Mouse (Mus musculus): ENCODE measurements around the gene Tssk4.

The Tssk4 gene

GRCm38 (mm10) chr14:55649884-55650283, at the start of gene Tssk4:
Tssk4 (plus strand) TSS chr14:55650184.
- DNase-seq: no peak

- DNase-seq: no peak
Measured at GRCm38 (mm10) chr14:55603271-55603632, 46.7 kb upstream of the Tssk4 start, which contains the start of gene Irf9. Irf9 (plus strand) TSS chr14:55603571.

DNA sequence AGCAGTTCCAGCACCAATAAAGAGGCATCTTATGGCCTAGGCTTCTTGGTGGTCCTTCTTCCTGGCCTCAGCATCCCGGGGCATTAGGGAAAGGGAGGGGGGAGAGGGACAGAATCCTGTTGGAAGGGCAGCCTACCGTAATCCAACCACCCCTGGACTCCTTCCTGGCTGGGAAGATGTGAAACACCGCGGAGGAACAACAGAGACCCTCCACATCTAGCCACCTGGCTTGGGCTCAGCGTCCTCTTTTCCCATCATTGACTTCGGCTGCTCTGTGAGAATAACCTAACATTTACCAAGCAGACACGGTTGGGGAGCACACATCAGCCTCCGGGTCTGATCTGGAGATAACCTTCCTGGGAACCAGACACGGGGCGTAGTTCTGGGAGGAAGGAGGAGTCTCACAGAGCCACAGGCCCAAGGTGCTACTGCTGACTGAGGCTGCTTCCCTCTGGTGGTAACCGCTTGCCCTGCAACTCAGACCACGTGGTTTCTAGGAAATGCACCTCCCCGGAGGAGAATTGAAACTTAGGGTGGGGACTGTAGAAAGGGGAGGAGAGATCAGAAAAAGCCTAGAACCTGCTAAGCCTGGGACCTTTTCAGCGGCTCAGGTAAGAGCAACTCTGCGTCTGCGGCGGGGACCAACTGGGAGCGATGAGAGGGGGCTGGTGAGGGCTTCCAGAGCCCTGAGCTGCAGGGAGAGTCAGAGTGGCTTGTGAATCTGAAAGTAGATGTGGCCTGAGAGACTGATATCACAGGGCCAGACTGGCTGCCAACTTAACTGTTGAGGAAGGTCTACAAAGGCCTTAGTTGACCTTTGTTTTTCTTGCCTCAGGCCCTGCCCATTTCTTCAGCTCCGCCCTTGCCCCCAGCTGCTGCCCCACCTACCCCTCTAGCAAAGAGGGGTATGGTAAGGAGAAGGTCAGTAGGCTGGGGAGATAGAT, 46.1 kb upstream of the Tssk4 start:
- DNase-seq: peak; percentile 96 to 97

DNA sequence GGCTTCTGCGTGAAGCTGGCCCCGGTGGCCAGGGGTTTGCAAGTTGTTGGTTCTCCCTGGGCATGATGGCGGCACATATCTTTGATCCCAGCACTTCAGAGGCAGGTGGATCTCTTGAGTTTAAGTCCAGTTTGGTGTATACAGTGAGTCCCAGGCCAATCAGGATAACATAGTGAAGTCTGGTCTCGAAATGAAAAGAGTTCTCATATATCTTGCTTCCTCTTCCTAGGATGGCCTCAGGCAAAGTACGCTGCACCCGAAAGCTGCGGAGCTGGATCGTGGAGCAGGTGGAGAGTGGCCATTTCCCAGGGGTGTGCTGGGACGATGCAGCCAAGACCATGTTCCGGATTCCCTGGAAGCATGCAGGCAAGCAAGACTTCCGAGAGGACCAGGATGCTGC, 45.2 kb upstream of the Tssk4 start:
- DNase-seq: no peak

DNA sequence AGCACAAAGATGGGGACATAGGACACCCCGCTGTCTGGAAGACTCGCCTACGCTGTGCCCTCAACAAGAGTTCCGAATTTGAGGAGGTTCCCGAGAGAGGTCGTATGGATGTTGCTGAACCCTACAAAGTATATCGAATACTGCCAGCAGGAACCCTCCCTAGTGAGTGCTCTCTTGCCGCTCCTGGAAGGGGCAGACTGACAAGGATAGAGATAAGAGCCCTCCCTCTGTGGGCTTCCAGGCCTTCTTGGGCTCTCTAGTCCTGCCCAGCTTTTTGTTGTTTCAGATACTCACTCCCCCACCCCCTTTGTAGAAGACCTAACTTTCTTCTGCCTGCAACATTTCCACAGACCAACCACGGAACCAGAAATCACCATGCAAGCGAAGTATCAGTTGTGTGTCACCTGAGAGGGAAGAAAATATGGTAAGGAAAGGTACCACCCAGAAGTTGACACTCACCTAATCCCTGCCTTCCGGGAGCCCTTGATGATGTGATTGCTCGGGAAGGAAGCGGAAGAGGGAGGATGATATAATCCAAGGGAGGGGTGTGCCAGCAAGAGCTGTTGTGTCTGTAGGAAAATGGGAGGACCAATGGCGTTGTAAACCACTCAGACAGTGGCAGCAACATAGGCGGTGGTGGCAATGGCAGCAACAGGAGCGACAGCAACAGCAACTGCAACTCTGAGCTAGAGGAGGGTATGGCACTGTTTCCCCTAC, 44.1 kb upstream of the Tssk4 start:
- no peak for DNase-seq

GRCm38 (mm10) chr14:55608339-55608738, 41.6 kb upstream of the Tssk4 start:
- DNase-seq: no peak

- peak; percentile 19 to 29 for DNase-seq
Measured at GRCm38 (mm10) chr14:55613346-55613745, 36.6 kb upstream of the Tssk4 start.

DNA sequence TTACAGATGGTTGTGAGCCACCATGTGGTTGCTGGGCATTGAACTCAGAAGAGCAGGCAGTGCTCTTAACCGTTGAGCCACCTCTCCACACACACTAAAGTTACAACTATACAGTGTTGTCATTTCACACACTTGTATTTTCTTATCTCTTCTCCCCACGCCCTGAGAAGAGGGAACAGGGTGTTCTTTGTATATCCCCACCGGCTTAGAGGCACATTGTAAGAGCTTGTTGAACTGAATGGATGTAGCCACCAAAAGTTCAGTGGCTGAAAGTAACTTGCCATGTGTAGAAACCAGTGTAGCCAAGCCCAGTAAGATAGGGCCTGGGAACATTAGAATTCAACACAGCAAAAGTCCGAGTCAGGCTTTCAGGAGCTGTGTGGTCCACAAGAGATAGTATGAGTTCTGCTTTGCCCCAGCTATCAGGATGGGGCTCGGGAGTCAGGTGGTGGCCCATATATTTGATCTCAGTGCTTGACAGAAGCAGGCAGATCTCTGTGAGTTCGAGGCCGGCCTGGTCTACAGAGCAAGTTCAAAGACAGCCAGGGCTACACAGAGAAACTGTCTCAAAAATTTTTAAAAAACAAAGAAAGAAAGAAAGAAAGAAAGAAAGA, 35.3 kb upstream of the Tssk4 start:
- no peak for DNase-seq

DNA sequence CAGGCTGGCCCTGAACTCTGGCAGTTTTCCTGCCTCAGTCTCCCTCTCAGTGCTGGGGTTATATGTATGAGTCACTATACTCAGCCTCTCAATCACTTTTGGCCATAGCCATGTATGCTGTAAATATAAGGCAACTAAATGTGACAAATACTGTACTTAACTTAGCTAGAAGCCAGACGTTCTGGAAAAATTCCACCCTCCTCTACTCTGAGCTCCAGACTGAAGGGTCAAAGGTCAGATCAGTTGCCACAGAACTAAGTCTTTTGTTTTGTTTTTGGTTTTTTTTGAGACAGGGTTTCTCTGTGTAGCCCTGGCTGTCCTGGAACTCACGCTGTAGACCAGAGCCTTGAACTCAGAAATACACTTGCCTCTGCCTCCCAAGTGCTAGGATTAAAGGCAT, 34.1 kb upstream of the Tssk4 start:
- DNase-seq: no peak

DNA sequence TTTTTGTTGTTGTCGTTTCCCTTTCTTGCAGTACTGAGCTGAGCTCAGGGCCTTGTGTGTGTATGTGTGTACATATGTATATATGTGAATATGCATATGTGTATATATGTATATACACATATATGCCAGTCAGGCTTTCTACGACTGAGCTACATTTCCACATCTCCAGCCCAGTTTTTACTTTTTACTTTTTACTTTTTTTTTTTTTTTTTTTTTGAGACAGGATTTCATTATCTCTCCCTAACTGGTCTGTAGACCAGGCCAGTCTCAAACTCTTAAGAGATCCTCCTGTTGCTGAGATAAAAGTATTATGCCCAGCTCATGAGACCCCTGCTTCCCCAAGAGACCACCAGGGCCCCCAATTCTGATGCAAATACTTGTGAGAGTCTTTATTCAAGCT, 33.1 kb upstream of the Tssk4 start:
- DNase-seq: no peak

DNA sequence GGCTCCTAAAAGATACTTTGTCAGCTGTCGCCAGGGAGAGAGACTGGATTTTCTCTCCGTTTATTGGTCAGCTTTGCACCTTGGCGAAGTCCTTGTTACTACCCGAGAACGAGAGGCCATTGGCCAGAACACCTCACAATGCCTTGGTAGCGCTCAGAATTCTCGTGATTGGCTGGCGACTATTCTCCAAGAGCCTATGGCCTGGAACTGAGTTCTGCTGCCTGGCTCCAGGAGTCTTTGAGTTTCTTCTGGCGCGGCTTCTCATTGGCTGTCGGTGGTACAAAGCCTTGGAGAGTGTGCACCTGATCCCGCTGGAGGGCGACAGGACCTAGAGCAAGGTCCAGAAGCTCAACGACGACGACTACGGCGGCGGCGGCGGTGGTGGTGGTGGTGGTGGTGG, 32.2 kb upstream of the Tssk4 start, which contains the start of gene Rec8:
Gene Rec8 (plus strand): TSS at position 216 of the 400 bp plus-strand sequence.
- DNase-seq: peak; percentile 51 to 64

DNA sequence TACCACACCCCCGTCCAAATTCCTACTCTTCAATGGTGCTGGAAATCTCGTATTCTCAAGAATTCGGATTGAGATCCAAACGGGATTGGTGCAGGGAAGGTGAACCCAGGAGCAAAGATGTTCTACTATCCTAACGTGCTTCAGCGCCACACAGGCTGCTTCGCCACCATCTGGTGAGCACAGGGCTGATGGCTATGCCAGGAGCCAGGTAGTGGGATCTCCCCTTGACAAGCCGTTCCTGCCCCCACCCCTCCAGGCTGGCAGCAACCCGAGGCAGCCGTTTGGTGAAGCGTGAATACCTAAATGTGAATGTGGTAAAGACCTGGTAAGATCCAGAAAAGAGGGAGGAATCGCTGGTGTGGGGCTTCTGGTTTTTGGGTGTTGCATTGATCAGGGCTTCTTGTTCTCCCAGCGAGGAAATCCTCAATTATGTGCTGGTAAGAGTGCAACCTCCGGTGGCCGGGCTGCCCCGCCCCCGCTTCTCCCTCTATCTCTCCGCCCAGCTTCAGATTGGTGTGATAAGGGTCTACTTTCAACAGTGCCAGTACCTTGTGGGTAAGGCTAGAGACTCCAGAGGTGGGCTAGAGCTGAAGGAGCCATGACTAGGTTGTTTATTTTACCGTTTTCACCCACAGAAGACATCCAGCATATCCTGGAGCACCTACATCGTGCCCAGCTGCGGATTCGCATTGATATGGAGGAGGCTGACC, 31.3 kb upstream of the Tssk4 start:
- no peak for DNase-seq

DNA sequence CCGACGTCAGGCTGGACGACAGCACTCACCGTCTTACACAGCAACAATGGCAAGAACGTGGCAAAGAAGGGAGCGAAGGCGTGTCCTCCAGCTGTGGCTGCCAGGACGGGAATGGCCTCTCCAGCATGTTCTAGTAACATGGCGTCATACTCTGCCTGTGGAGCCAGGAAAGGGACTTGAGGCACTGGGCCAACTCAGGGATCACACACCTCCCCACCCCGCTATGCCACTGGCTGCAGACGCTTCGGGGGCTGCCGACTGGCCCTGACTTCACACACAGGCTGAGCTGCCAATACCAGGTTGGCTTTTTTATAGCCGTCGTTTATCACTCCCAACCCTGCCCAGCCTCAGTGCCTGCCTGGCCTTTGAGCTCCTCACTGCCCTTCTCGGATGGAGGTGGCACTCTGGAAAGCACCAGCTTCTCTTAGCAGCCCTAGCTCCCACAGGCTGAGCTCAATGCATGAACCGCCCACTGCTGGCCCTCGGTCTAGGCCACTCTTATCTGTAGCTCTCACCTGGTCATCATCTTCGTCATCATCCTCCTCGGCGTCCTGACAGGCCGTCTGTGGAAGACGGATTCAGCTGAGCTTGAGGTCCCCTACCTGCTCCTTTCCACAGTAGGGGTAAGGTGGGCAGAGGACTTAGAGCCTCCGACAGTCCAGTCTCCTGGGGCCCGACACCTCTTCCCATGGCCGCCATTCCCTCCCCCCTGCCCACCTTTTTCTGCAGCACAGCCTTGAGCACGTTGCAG, 21.7 kb upstream of the Tssk4 start:
- DNase-seq: no peak

DNA sequence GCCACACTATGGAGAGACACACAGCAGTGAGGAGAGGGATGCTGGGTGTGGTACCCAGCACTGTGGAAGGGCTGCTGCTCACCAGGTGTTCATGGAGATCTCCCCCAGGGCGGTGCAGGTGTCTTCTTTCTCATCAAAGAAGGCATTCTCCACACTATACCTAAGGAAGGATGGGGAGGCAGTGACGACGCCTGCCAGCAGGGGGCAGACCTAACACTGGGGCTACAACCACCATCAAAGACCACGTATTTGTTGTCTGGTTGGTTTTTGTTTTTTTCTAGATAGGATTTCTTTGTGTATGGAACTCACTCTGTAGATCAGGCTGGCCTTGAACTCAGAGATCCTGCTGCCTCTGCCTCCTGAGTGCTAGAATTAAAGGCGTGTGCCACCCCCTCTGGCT, 20.7 kb upstream of the Tssk4 start:
- peak; percentile 49 to 86 for DNase-seq

- peak; percentile 14 to 54 for DNase-seq
Measured at GRCm38 (mm10) chr14:55634874-55635522, 15.0 kb upstream of the Tssk4 start.

DNA sequence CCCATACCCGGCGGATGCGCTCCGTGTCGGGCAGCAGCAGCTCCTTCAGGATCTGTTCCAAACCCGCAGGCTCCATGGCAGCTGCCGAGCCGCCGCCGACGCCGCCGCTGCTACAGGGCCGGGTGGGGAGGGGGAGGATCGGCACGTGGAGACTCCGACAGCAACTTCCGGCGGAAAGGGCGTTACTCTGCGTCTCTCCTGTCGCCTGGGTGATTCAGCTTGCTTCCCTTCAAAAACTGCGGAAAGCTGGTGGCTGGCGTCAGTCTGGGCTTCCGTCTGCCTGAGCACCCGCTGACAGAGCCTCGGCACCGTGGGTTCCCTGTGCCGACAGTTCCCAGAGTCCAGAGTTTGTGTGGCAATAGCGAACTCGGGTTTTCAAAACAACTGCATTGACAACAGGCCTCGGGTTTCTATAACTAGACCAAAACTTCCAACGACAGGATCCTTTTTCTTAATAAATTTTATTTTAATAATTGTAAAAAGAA, 14.4 kb upstream of the Tssk4 start, which contains the start of gene Ipo4:
Gene Ipo4 (minus strand): TSS at position 435 of the 485 bp plus-strand sequence.
- DNase-seq: peak; percentile 94 to 95

DNA sequence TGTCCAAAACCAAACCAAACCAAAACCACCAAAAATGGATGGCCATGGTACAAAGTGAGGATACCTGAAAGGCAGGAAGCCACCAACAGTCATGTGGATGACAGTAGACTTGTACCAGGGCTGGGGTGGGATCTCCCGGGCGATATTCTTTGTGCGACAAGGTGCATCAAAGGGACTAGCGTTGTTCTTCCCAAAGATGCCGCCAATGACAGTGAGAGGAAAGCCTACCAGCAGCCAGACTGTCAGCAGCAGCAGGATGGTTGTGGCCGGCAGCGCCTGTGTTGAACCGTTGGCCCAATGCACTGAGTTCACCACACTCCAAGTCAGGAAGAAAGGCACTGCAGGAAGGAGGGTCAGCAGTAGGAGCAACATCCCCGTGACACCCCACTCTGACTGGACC, 12.2 kb upstream of the Tssk4 start, which contains the start of gene Gm49378:
Gene Gm49378 (minus strand): TSS at position 101 of the 400 bp plus-strand sequence.
- DNase-seq: no peak

GRCm38 (mm10) chr14:55640816-55641215, 9.2 kb upstream of the Tssk4 start:
- no peak for DNase-seq

- DNase-seq: no peak
Measured at GRCm38 (mm10) chr14:55641291-55641690, 8.7 kb upstream of the Tssk4 start.

DNA sequence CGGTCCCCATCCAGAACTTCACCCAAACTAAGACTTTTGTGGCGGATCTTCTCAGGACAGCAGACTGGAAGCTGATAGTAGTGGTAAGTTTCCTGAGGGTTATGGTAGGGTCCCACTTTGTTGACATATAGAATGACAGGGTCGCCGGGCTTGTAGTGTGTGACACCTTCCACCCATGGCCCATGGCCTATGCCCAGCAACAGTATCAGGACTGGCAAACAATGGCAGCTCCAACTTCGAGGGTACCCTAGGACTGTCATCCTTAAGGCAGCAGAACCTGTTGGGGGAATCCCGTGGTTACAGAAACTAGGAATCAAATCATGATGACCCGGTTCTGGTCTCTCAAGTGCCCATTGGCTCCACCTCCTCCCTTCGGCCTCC, 7.3 kb upstream of the Tssk4 start:
- DNase-seq: no peak

Measured in kidney, postnatal 36 days (tissue).